Mouse (Mus musculus) heart, embryonic 13.5 days (tissue): ENCODE results near the gene Cul1. TPM values are rescaled to one million over a fixed set of nuclear protein-coding genes. Genes with fewer than 3 reads are reported as not detected.

Experiments used
- ATAC-seq: fragments of 200-750 bp; cut with Nextera tagmentation; 2 replicates; pipeline ENCODE4 v1.8.0; 2017; ENCODE audit warnings: moderate TSS enrichment; ENCODE audit not compliant: insufficient number of reproducible peaks, low FRiP score, low TSS enrichment; ENCODE audit errors: extremely low read depth
- H3K27ac ChIP-seq: fragments of 300-500 bp; sonication (generic); replicated peaks from 2 replicates; pipeline ENCODE4 v1.5.1; 2015; ENCODE audit warnings: moderate library complexity, mild to moderate bottlenecking, inconsistent platforms
- H3K27me3 ChIP-seq: fragments of 300-500 bp; sonication (generic); replicated peaks from 2 replicates; pipeline ENCODE4 v1.6.1; 2015; ENCODE audit warnings: mild to moderate bottlenecking, inconsistent platforms
- H3K36me3 ChIP-seq: fragments of 300-500 bp; sonication (generic); 2 replicates; pipeline ENCODE4 v1.6.1; 2015; ENCODE audit warnings: mild to moderate bottlenecking, inconsistent platforms
- H3K4me1 ChIP-seq: fragments of 300-500 bp; sonication (generic); 2 replicates; pipeline ENCODE4 v1.6.1; 2015; ENCODE audit warnings: inconsistent platforms
- H3K4me2 ChIP-seq: fragments of 300-500 bp; sonication (generic); 2 replicates; pipeline ENCODE4 v1.6.1; 2015; ENCODE audit warnings: inconsistent platforms, mild to moderate bottlenecking, moderate library complexity
- H3K4me3 ChIP-seq: fragments of 300-500 bp; sonication (generic); 2 replicates; pipeline ENCODE4 v1.5.1; 2015; ENCODE audit warnings: moderate library complexity, mild to moderate bottlenecking, inconsistent platforms
- H3K9ac ChIP-seq: fragments of 300-500 bp; sonication (generic); 2 replicates; pipeline ENCODE4 v1.6.1; 2015; ENCODE audit warnings: inconsistent platforms, mild to moderate bottlenecking, moderate library complexity
- H3K9me3 ChIP-seq: fragments of 300-500 bp; sonication (generic); 2 replicates; pipeline ENCODE4 v1.6.1; 2016; ENCODE audit warnings: inconsistent platforms
- WGBS: fragments of 180-500 bp; shearing (Covaris S2); methylation state at CpG from one replicate; pipeline ENCODE4 v1.1.7; 2015; ENCODE audit warnings: mixed read lengths; 5-methylcytosine and 5-hydroxymethylcytosine counted together
- polyA plus RNA-seq: library from polyadenylated mRNA; unstranded; fragments of >200 nt; fragmentation: Nextera tagmentation; extraction: Ambion mirVana; gene quantifications from 2 replicates; pipeline ENCODE4 v1.2.1, GENCODE M21; 2015

Cul1 gene
- polyA plus RNA-seq, 1 experiment from 2014 or later, result 92.0 TPM

- Histone ChIP-seq H3K4me1 (peaks cover 5% of the 10 kb centered on the region), H3K4me2 (no peak overlapping the region), H3K9me3 (no peaks in the 10 kb centered on the region), H3K27ac (no peak overlapping the region), H3K36me3 (peaks cover 80% of the 10 kb centered on the region), H3K9ac (no peak overlapping the region), H3K4me3 (no peak overlapping the region), H3K27me3 (no peaks in the 10 kb centered on the region)
- ATAC-seq, result no peak
Observed at GRCm38 (mm10) chr6:47560407-47560806, 107.2 kb downstream of the Cul1 start.

- no peak for ATAC-seq
- Histone ChIP-seq H3K4me3 (no peak overlapping the region), H3K9me3 (no peaks in the 10 kb centered on the region), H3K36me3 (peaks cover 78% of the 10 kb centered on the region), H3K4me1 (peaks cover 9% of the 10 kb centered on the region), H3K27me3 (no peaks in the 10 kb centered on the region), H3K27ac (no peak overlapping the region), H3K9ac (no peak overlapping the region), H3K4me2 (no peak overlapping the region)
- WGBS, result 63% methylated on average over 2 of the region's 2 CpGs
Observed at GRCm38 (mm10) chr6:47560846-47561245, 107.6 kb downstream of the Cul1 start.

GRCm38 (mm10) chr6:47561426-47561825, 108.2 kb downstream of the Cul1 start:
- WGBS, result 84% methylated on average over 5 of the region's 5 CpGs
- Histone ChIP-seq H3K27ac (no peak overlapping the region), H3K9me3 (no peaks in the 10 kb centered on the region), H3K9ac (no peak overlapping the region), H3K27me3 (no peaks in the 10 kb centered on the region), H3K4me3 (no peak overlapping the region), H3K36me3 (peaks cover 78% of the 10 kb centered on the region), H3K4me2 (no peak overlapping the region), H3K4me1 (peaks cover 15% of the 10 kb centered on the region)
- no peak for ATAC-seq

GRCm38 (mm10) chr6:47565326-47566035, 112.3 kb downstream of the Cul1 start:
- ATAC-seq, result no peak
- peaks cover 83% of the 10 kb centered on the region for H3K36me3 ChIP-seq
- H3K4me1 ChIP-seq, result peaks cover 16% of the 10 kb centered on the region
- H3K27ac ChIP-seq, result peak overlapping the region; percentile 9; the same call in 1 of the 2 replicates
- H3K4me2 ChIP-seq, result no peak overlapping the region
- H3K4me3 ChIP-seq, result no peak overlapping the region
- 29% methylated on average over 1 of the region's 1 CpGs for WGBS
- no peak overlapping the region for H3K9ac ChIP-seq
- no peaks in the 10 kb centered on the region for H3K9me3 ChIP-seq
- no peaks in the 10 kb centered on the region for H3K27me3 ChIP-seq

- Histone ChIP-seq H3K36me3 (peaks cover 55% of the 10 kb centered on the region), H3K4me2 (no peak overlapping the region)
- ATAC-seq, result no peak
Observed at GRCm38 (mm10) chr6:47572887-47573286, 119.7 kb downstream of the Cul1 start.

More at GRCm38 (mm10) chr6:47572887-47573286, 119.7 kb downstream of the Cul1 start:
- 90% methylated on average over 2 of the region's 2 CpGs for WGBS
- no peaks in the 10 kb centered on the region for H3K9me3 ChIP-seq
- H3K9ac ChIP-seq, result no peak overlapping the region
- H3K4me3 ChIP-seq, result no peak overlapping the region
- H3K27me3 ChIP-seq, result no peaks in the 10 kb centered on the region
- H3K27ac ChIP-seq, result no peak overlapping the region
- H3K4me1 ChIP-seq, result no peaks in the 10 kb centered on the region

Other genes starting within 250 kb of the Cul1 start
- 56.9 and 63.8 TPM in 2 replicates for gene Ezh2, start 141.9 kb downstream of the Cul1 start, polyA plus RNA-seq